Mouse (Mus musculus) v-Abl transformed pro-B cells (cell line): ENCODE results near the gene Gm17571.

ENCODE experiments used
- in situ Hi-C, 2 experiments: fragments of 400-800 bp; cut with MboI; formaldehyde crosslinking; loops; one replicate each; pipeline ENCODE4 v1.15.1; 2025; ENCODE audit not compliant: unreplicated experiment in 2 of 2

The Gm17571 gene

GRCm38 (mm10) chr9:13459371-13459770 lies 12.8 kb upstream of the Gm17571 start:
- in situ Hi-C loops: no loop called here

- in situ Hi-C loops: no loop called here
Measured at GRCm38 (mm10) chr9:13457774-13458173, 11.2 kb upstream of the Gm17571 start.

DNA sequence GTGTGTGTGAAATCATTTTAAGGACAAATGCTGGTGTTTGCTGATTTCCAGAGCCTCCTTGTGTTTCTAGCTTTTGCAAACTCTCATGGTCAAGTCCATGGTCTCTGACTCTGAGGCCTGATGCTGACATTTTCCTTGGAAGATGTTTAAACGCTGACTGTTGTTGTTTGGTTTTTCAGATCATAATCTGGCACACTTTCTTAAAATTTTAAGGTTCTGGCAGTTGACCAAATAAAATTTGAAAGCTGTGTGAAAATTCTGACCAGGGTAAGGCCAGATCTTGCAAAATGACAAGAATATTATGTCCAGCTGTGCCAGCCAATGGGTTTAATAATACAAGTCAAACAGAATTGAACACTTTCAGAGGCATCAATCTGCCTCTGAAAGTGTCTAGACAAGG lies 8.7 kb upstream of the Gm17571 start:
- in situ Hi-C loops: no loop called here

DNA sequence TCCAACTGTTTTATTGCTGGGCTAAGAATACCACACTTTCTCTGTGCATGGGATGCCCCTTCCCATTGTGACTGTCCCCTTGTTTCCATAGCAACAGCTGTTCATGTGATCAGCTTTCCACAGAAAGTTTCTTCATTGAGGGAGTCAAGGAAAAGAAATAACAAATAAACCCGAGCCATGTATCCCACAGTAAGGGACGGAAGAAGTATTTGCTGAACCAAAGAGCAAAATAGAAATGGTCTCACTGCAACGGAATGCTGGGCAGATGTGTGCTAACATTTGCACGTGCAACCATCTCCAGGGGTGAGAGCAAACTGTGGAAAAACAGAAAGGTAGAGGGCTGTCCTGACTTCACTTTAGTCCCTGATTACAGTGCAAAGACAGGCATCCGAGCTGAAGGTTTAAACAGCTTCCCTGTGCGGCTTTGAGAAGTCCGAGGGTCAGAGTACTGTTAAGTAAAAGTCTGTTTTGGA lies 8.1 kb upstream of the Gm17571 start:
- in situ Hi-C loops: no loop called here

GRCm38 (mm10) chr9:13448716-13449115 lies 2.2 kb upstream of the Gm17571 start:
- in situ Hi-C loops: no loop called here

GRCm38 (mm10) chr9:13446236-13446635 lies 317 bp downstream of the Gm17571 start:
- in situ Hi-C loops: no loop called here

- in situ Hi-C loops: no loop called here
Measured at GRCm38 (mm10) chr9:13443484-13444211, 2.9 kb downstream of the Gm17571 start.

DNA sequence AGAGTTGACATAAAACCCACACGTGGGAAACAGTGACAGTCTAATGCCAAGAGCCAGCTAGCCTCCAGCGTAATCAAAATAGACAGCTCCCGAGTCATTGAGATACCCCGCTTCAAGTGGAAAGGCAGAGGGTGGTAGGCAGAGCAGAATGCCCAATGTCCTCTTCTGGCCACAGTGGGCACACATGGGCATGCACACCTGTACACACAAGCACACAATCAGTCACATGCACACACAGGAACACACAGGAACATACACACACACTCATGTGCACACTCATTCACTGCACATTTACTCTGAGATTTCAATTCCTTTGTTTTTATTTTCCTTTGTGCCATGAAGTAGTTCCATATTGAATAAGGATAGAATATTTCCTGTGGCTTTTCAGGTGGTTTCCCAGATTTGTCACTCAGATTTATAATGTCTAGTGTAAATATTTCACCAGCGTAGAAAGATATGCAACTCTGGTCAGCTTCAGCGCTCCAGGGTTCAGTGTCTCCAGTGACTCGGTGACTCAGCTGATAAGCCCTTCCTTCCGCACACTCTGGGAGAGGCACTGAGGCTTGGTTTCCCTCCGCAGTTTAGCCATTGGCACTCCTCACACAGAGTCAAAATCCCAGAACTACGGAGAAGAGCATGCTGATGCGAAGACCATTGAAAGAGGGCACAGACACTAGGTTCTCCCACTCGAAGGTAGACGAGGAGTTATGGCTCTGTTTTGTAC lies 4.4 kb downstream of the Gm17571 start:
- in situ Hi-C loops: no loop called here

DNA sequence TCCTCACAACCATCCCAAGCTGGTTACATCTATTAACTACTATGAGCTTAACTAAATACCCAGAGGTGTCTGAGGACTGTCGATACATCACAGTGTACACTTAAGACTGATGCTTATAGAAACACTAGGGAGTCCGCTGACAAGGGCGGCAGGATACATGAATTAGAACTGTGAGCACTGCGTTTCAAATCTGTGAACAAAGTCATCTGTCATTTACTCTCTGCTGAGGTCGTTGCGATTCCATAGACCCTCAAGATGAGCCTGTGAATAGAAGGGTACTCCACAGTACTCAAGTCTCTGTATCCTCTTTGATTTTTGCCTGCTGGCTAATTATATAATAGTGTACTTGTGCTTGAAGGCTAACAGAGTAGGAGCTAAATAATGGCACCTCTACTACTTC lies 5.6 kb downstream of the Gm17571 start:
- in situ Hi-C loops: no loop called here

- in situ Hi-C loops: no loop called here
Measured at GRCm38 (mm10) chr9:13433501-13434090, 13.0 kb downstream of the Gm17571 start.

- in situ Hi-C loops: no loop called here
Measured at GRCm38 (mm10) chr9:13431646-13432045, 14.9 kb downstream of the Gm17571 start.

- in situ Hi-C loops: no loop called here
Measured at GRCm38 (mm10) chr9:13430744-13431143, 15.8 kb downstream of the Gm17571 start.

DNA sequence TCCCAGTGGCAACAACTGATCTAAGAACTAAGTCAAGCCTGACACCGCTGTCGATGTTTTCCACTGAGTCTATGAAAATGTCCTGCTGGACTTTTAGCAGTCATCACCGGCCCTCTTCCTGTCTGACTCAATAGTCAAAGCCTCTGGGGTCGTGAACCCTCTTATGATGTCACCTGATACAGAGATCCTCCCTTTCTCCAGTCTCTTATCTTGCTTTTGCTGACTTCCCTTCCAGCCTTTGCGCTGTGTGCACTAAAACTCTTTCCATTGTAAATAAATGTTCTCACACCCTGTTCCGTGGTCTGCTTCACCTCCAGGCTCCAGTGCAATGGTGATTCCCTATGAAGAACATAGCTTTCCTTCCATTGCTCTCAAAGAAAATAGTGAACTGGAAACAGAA lies 16.3 kb downstream of the Gm17571 start:
- in situ Hi-C loops: no loop called here

DNA sequence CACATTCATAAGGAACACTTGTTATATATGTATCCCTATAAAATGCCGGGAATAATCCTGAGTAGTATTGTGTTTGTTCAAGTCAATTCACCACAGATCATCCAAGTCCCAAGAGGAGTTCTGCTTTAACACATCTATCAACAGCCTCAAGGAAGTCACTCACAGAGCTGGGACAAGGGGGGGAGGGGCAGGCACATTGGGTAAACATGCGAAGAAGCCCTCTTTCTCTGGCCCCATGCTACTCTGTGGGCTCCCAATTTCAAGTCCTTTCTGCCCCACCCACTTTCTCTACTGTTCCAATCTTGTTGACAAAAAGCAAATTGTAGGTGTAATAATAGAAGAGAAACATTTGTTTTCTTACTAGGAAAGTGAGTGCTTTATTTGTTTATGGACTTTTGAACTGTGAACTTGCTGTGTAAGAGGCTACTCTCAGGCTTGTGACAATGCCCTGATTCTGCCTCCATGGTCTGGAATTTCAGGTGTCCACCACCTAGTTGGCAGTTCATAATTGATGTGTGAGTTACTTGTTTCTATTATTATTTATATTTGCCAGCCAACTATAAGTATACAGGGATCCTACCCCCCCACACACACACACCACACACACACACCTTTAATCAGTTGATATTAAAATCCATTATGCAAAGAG lies 17.0 kb downstream of the Gm17571 start:
- in situ Hi-C loops: no loop called here

GRCm38 (mm10) chr9:13425031-13425940 lies 21.3 kb downstream of the Gm17571 start:
- in situ Hi-C loops: no loop called here

- in situ Hi-C loops: no loop called here
Measured at GRCm38 (mm10) chr9:13414230-13414766, 32.3 kb downstream of the Gm17571 start.
